Mouse (Mus musculus) limb, embryonic 14.5 days (tissue): ENCODE results near the gene Grid1. TPM values are rescaled to one million over a fixed set of nuclear protein-coding genes. Genes with fewer than 3 reads are reported as not detected.

ENCODE experiments used
- ATAC-seq: fragments of 200-750 bp; cut with Nextera tagmentation; 2 replicates; pipeline ENCODE4 v1.8.0; 2017; ENCODE audit warnings: low read depth, moderate number of reproducible peaks, moderate TSS enrichment; ENCODE audit not compliant: low FRiP score
- DNase-seq: peaks from one replicate; pipeline ENCODE4 v3.0.0-alpha.2; 2015; ENCODE audit warnings: low spot score
- H3K27ac ChIP-seq: fragments of 300-500 bp; sonication (generic); replicated peaks from 2 replicates; pipeline ENCODE4 v1.5.1; 2014; ENCODE audit warnings: low read depth, mild to moderate bottlenecking, low read length, moderate library complexity, mixed read lengths
- H3K27me3 ChIP-seq: fragments of 300-500 bp; sonication (generic); 2 replicates; pipeline ENCODE4 v1.6.1; 2014; ENCODE audit warnings: low read length, mixed read lengths; ENCODE audit not compliant: control insufficient read depth, insufficient read depth
- H3K36me3 ChIP-seq: fragments of 300-500 bp; sonication (generic); 2 replicates; pipeline ENCODE4 v1.6.1; 2014; ENCODE audit warnings: mild to moderate bottlenecking, low read length, moderate library complexity, mixed read lengths; ENCODE audit not compliant: control insufficient read depth, insufficient read depth
- H3K4me1 ChIP-seq: fragments of 300-500 bp; sonication (generic); 2 replicates; pipeline ENCODE4 v1.6.1; 2014; ENCODE audit warnings: antibody characterized with exemption, low read length, mixed read lengths; ENCODE audit not compliant: control insufficient read depth, insufficient read depth
- H3K4me2 ChIP-seq: fragments of 300-500 bp; sonication (generic); replicated peaks from 2 replicates; pipeline ENCODE4 v1.6.1; 2014; ENCODE audit warnings: low read depth, mild to moderate bottlenecking, low read length, moderate library complexity; ENCODE audit not compliant: severe bottlenecking
- H3K4me3 ChIP-seq: fragments of 300-500 bp; sonication (generic); replicated peaks from 2 replicates; pipeline ENCODE4 v1.5.1; 2014; ENCODE audit warnings: low read length
- H3K9ac ChIP-seq: fragments of 300-500 bp; sonication (generic); 2 replicates; pipeline ENCODE4 v1.6.1; 2014; ENCODE audit warnings: mild to moderate bottlenecking, low read depth, low read length, moderate library complexity; ENCODE audit not compliant: severe bottlenecking
- H3K9me3 ChIP-seq: fragments of 300-500 bp; sonication (generic); 2 replicates; pipeline ENCODE4 v1.6.1; 2016; ENCODE audit warnings: low read length; ENCODE audit not compliant: control insufficient read depth
- POLR2A ChIP-seq: fragments of 200-500 bp; IDR thresholded peaks from 2 replicates; pipeline ENCODE4 v1.8.0; 2012; ENCODE audit warnings: inconsistent platforms, mild to moderate bottlenecking, moderate library complexity, borderline replicate concordance; ENCODE audit not compliant: insufficient read depth, insufficient read length; ENCODE audit errors: extremely low read depth
- WGBS: fragments of 180-500 bp; shearing (Covaris S2); extraction: QIAGEN DNeasy Blood & Tissue Kit; methylation state at CpG from one replicate; pipeline ENCODE4 v1.1.7; 2014; 5-methylcytosine and 5-hydroxymethylcytosine counted together
- polyA plus RNA-seq, 2 experiments: library from polyadenylated mRNA; depleted of rRNA in 1 of 2; stranded (reverse) in 1 of 2; unstranded in 1 of 2; fragments of >200 nt; fragmentation: Nextera tagmentation in 1 of 2; extraction: Ambion mirVana in 1 of 2; gene quantifications; 2 replicates each; pipeline versions ENCODE4 v1.2.1 to v1.2.3; 2012 to 2014

The Grid1 gene
- polyA plus RNA-seq, 2 experiments = 0.87 to 2.0 TPM

DNA sequence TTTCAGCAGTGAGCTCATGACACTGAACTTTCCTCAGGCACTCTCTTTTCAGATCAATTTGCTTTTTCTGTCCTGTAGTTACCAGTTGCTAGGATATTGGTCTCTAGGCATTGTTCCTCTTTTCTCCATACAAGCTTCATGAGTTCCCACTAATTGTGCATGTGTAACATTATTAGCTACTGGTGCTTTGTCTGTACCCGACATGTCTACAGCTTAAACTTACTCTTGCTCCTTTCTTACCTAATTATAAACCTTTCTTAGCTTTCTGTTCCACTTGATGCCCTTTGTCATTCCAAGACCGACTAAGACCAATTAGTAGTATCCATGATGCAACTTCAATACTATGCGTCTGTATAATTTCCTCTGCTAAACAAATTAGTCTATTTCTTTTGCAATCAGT, 554.5 kb downstream of the Grid1 start:
- Histone ChIP-seq H3K9ac (no peak overlapping the region), H3K4me2 (no peak overlapping the region), H3K4me3 (no peak overlapping the region), H3K9me3 (no peaks in the 10 kb centered on the region), H3K27me3 (no peaks in the 10 kb centered on the region), H3K36me3 (no peaks in the 10 kb centered on the region), H3K27ac (no peak overlapping the region), H3K4me1 (no peaks in the 10 kb centered on the region)
- no peak for DNase-seq
- no peak for ATAC-seq
- TF ChIP-seq POLR2A = no peak
- 92% methylated on average over 3 of the region's 3 CpGs for WGBS

DNA sequence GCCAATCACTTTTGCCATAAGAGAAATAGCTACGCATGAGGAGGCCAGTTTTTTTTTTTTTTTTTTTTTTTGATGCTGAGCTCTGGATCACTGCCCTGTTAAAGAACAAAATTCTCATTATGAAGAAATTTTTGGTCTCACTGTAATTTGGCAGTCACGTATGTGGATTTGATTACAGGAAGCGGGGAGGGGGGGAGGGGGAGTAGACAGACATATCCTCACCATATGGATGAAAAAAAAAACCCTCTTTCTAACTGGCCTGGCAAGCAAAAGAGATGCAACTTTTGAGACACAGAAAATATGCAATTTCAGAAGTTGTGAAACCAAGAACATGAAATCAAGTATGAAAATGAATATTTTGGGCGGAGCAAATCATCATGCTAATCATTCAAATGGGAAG, 573.7 kb downstream of the Grid1 start:
- no peak overlapping the region for H3K27ac ChIP-seq
- H3K36me3 ChIP-seq = no peaks in the 10 kb centered on the region
- H3K4me3 ChIP-seq = no peak overlapping the region
- 61% methylated on average over 4 of the region's 4 CpGs for WGBS
- H3K9ac ChIP-seq = no peak overlapping the region
- ATAC-seq (no peak), DNase-seq (no peak)
- H3K27me3 ChIP-seq = no peaks in the 10 kb centered on the region
- H3K4me2 ChIP-seq = no peak overlapping the region
- no peak for TF ChIP-seq POLR2A
- H3K9me3 ChIP-seq = no peaks in the 10 kb centered on the region
- no peaks in the 10 kb centered on the region for H3K4me1 ChIP-seq

DNA sequence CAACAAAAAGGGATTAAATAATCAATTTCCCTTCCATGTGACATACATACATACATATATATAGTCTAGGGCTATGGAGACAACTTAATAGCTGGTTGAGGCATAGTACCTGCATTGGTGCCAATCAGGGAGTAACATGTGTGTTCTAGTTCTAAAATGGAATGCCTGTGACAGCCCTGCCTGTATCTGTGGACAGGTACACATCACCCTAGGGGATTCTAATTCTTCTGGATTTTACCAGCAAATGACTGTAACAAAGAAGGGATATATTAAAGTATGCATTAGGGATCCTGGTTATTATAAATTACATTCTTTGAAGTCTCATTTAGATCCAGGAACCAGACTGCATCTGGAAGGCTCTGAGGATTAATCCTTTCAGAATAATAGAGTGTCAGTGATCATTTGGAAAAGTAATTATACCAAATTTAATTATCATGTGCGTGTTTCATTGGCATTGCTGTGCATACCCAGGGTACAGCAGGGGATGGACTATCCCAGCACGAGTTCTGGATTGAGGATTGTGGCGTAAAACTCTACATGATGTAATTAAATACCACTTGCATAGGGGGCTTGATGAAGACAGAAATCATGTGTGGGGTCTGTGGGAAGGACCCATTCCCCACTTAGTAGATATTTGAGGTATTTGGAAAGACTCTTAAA, 584.5 kb downstream of the Grid1 start:
- H3K27me3 ChIP-seq = no peaks in the 10 kb centered on the region

DNA sequence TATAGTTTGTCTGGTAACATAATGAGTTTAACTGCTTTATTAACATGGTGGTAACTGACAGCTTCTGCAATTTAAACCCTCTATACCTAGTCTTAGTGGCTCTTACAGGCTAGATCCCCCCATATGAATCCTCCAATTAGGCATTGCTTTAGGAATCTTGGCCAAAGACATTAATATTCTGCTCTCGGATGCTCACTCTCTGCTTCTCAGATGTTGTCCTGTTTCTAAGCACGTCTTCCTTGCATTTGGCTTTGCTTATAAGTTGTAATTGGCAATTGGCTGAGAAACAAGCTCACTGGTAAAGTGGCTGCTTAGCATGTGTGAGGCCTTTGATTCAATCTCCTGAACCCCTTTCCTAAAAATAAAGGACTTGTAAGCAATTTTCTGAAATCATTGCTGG, 610.4 kb downstream of the Grid1 start:
- H3K27me3 ChIP-seq = no peaks in the 10 kb centered on the region

More for the DNA sequence above, 584.5 kb downstream of the Grid1 start:
- no peak for ATAC-seq
- H3K27ac ChIP-seq = no peak overlapping the region
- no peak for DNase-seq
- H3K9ac ChIP-seq = no peak overlapping the region
- H3K4me1 ChIP-seq = no peaks in the 10 kb centered on the region
- 71% methylated on average over 3 of the region's 3 CpGs for WGBS
- TF ChIP-seq POLR2A = no peak
- no peaks in the 10 kb centered on the region for H3K36me3 ChIP-seq
- H3K9me3 ChIP-seq = no peaks in the 10 kb centered on the region
- H3K4me3 ChIP-seq = no peak overlapping the region
- H3K4me2 ChIP-seq = no peak overlapping the region

DNA sequence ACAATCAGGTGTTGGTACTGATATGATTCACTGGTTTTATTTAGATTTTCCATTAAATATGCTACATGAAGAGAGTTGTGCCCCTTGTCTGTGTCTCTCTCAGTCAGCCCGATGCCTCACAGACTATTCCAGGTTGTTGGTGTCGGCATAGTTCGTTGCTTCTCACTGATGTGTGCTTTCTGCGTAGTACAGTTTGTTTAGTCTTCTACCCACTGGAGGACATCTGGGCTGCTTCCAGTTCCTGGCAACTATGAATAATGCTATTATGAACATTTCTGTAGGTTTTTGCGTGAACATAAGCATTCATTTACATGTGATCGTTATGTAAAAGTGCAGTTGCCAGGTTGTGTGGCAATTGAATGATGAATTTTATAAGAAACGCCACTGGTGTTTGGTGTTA, 633.8 kb downstream of the Grid1 start:
- no peaks in the 10 kb centered on the region for H3K9me3 ChIP-seq
- no peak overlapping the region for H3K27ac ChIP-seq
- no peaks in the 10 kb centered on the region for H3K36me3 ChIP-seq
- H3K4me1 ChIP-seq = no peaks in the 10 kb centered on the region
- ATAC-seq (no peak), DNase-seq (no peak)
- H3K27me3 ChIP-seq = no peaks in the 10 kb centered on the region
- H3K4me2 ChIP-seq = no peak overlapping the region
- no peak for TF ChIP-seq POLR2A
- H3K4me3 ChIP-seq = no peak overlapping the region
- H3K9ac ChIP-seq = no peak overlapping the region
- WGBS = 90% methylated on average over 7 of the region's 7 CpGs

More for the DNA sequence above, 610.4 kb downstream of the Grid1 start:
- H3K4me2 ChIP-seq = no peak overlapping the region
- no peak overlapping the region for H3K27ac ChIP-seq
- no peaks in the 10 kb centered on the region for H3K36me3 ChIP-seq
- DNase-seq = no peak
- H3K9ac ChIP-seq = no peak overlapping the region
- no peak overlapping the region for H3K4me3 ChIP-seq
- ATAC-seq = no peak
- 68% methylated on average over 2 of the region's 2 CpGs for WGBS
- no peak for TF ChIP-seq POLR2A
- H3K4me1 ChIP-seq = no peaks in the 10 kb centered on the region
- no peaks in the 10 kb centered on the region for H3K9me3 ChIP-seq
